Mouse (Mus musculus): ENCODE measurements around the gene Synpr.

Synpr gene

GRCm38 (mm10) chr14:13355569-13356362 lies 71.2 kb downstream of the Synpr start:
- DNase-seq (ENCODE audit: low spot score), result peak; percentile 94

- no peak for DNase-seq (ENCODE audit: low spot score)
Measured at GRCm38 (mm10) chr14:13357101-13357667, 72.6 kb downstream of the Synpr start.

- no peak for DNase-seq (ENCODE audit: low spot score)
Measured at GRCm38 (mm10) chr14:13358037-13358436, 73.5 kb downstream of the Synpr start.

GRCm38 (mm10) chr14:13361184-13361583 lies 76.6 kb downstream of the Synpr start:
- no peak for DNase-seq (ENCODE audit: low spot score)

- no peak for DNase-seq (ENCODE audit: low spot score)
Measured at GRCm38 (mm10) chr14:13361642-13362041, 77.1 kb downstream of the Synpr start.

- no peak for DNase-seq (ENCODE audit: low spot score)
Measured at GRCm38 (mm10) chr14:13368309-13368708, 83.7 kb downstream of the Synpr start.

- no peak for DNase-seq (ENCODE audit: low spot score)
Measured at GRCm38 (mm10) chr14:13389081-13389480, 104.5 kb downstream of the Synpr start.

GRCm38 (mm10) chr14:13389954-13390353 lies 105.4 kb downstream of the Synpr start:
- peak; percentile 5 for DNase-seq (ENCODE audit: low spot score)

GRCm38 (mm10) chr14:13399226-13400020 lies 114.8 kb downstream of the Synpr start:
- DNase-seq (ENCODE audit: low spot score), result no peak

GRCm38 (mm10) chr14:13411636-13412035 lies 127.1 kb downstream of the Synpr start:
- DNase-seq (ENCODE audit: low spot score), result no peak

GRCm38 (mm10) chr14:13440723-13441122 lies 156.1 kb downstream of the Synpr start:
- DNase-seq (ENCODE audit: low spot score), result no peak

GRCm38 (mm10) chr14:13444908-13445307 lies 160.3 kb downstream of the Synpr start:
- DNase-seq (ENCODE audit: low spot score), result no peak

- DNase-seq (ENCODE audit: low spot score), result no peak
Measured at GRCm38 (mm10) chr14:13453461-13454204, 169.1 kb downstream of the Synpr start.

- DNase-seq (ENCODE audit: low spot score), result no peak
Measured at GRCm38 (mm10) chr14:13454991-13455390, 170.4 kb downstream of the Synpr start.

- DNase-seq (ENCODE audit: low spot score), result peak; percentile 31
Measured at GRCm38 (mm10) chr14:13459333-13459732, 174.8 kb downstream of the Synpr start.

- no peak for DNase-seq (ENCODE audit: low spot score)
Measured at GRCm38 (mm10) chr14:13469211-13469610, 184.6 kb downstream of the Synpr start.

- no peak for DNase-seq (ENCODE audit: low spot score)
Measured at GRCm38 (mm10) chr14:13477821-13478220, 193.2 kb downstream of the Synpr start.

GRCm38 (mm10) chr14:13505355-13505754 lies 220.8 kb downstream of the Synpr start:
- peak; percentile 47 for DNase-seq (ENCODE audit: low spot score)

- no peak for DNase-seq (ENCODE audit: low spot score)
Measured at GRCm38 (mm10) chr14:13518608-13519139, 234.1 kb downstream of the Synpr start.

- no peak for DNase-seq (ENCODE audit: low spot score)
Measured at GRCm38 (mm10) chr14:13519239-13520011, 234.8 kb downstream of the Synpr start.

GRCm38 (mm10) chr14:13547746-13548145 lies 263.2 kb downstream of the Synpr start:
- DNase-seq (ENCODE audit: low spot score), result no peak

All from embryo, embryonic 10.5 days (tissue).